11 mouse cellular contexts compared by ENCODE assay signal in the genomic region with DNA sequence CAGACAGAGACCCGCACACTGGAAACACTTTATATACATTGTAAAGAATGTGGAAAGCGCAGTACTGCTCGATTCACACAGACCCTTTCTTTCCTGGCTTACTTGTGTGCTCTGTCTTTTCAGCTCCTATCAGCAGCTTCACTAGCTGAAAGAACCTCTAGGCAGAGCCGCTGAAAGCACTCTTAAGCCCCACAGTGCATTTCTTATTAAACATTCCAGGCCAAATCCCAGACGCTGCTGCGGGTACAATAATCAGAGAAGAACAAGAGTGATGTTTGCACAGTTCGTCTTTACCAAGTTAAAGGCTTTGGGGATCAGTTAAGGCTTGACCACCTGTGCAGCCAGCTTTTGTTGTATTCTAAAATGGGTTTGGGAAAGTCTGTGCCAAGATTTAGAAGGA. TPM values are rescaled to one million over a fixed set of nuclear protein-coding genes. Genes with fewer than 3 reads are reported as not detected.
DNase-seq lines count a peak whose midpoint lies in the region; ATAC-seq and TF ChIP-seq lines count a peak whose summit lies in the region.
"Had no signal": no experiment of that assay in that cellular context is flagged by ENCODE, and none has a peak within 500 bp of the region (broad histone marks: within the 10 kb centered on the region; RNA-seq: fewer than 3 reads in every experiment).

No protein-coding gene starts in this region.

- H3K27ac ChIP-seq in intestine, embryonic 14.5 days (ENCODE audit: low read depth) = peak overlapping the region; percentile 65
- H3K27ac ChIP-seq in intestine, postnatal 0 days (ENCODE audit: low read depth, low read length) = no peak overlapping the region
- peak overlapping the region; percentile 81 for H3K27ac ChIP-seq in forebrain, embryonic 11.5 days (ENCODE audit: low read depth, low read length)
- H3K27ac ChIP-seq in hindbrain, postnatal 0 days = peak overlapping the region; percentile 37
- peak overlapping the region; percentile 23; the same call in 1 of the 2 replicates for H3K27ac ChIP-seq in neural tube, embryonic 14.5 days (ENCODE audit: low read depth, low read length)
- no peak overlapping the region for H3K27ac ChIP-seq in cerebellum, adult 2 months (ENCODE audit: insufficient read depth, low read length)

- 20% methylated on average over 7 of the region's 7 CpGs for WGBS in intestine, embryonic 14.5 days
- WGBS in intestine, postnatal 0 days = 34% methylated on average over 7 of the region's 7 CpGs
- WGBS in forebrain, embryonic 11.5 days = 15% methylated on average over 7 of the region's 7 CpGs
- WGBS in hindbrain, postnatal 0 days = 20% methylated on average over 7 of the region's 7 CpGs
- WGBS in neural tube, embryonic 14.5 days = 17% methylated on average over 7 of the region's 7 CpGs
- 50% methylated on average over 7 of the region's 7 CpGs for WGBS in cerebellum, adult 2 months

- no peak for TF ChIP-seq POLR2A in cerebellum, adult 2 months (IDR thresholded peaks at IDR 0.05; ENCODE audit: borderline replicate concordance, insufficient read depth, low read length)

- peaks cover 5% of the 10 kb centered on the region; the same call in 1 of the 2 replicates for H3K4me1 ChIP-seq in intestine, embryonic 14.5 days (replicated peaks; ENCODE audit: control insufficient read depth, insufficient read depth, low read length)
- H3K4me1 ChIP-seq in intestine, postnatal 0 days (replicated peaks; ENCODE audit: control insufficient read depth, insufficient read depth, low read length) = no peaks in the 10 kb centered on the region
- peaks cover 10% of the 10 kb centered on the region; the same call in 1 of the 2 replicates for H3K4me1 ChIP-seq in forebrain, embryonic 11.5 days (replicated peaks; ENCODE audit: control insufficient read depth, insufficient read depth, low read length)
- no peaks in the 10 kb centered on the region for H3K4me1 ChIP-seq in hindbrain, postnatal 0 days (ENCODE audit: insufficient read depth, low read length)
- no peaks in the 10 kb centered on the region for H3K4me1 ChIP-seq in neural tube, embryonic 14.5 days (ENCODE audit: control insufficient read depth, insufficient read depth, low read length)
- H3K4me1 ChIP-seq in cerebellum, adult 2 months (ENCODE audit: control insufficient read depth, insufficient read depth, low read length) = no peaks in the 10 kb centered on the region

- ATAC-seq in intestine, embryonic 14.5 days (replicated peaks; ENCODE audit: low FRiP score, low TSS enrichment, low read depth) = no peak
- no peak for ATAC-seq in intestine, postnatal 0 days
- ATAC-seq in forebrain, embryonic 11.5 days (replicated peaks; ENCODE audit: low FRiP score) = peak; percentile 84
- ATAC-seq in hindbrain, postnatal 0 days = no peak
- ATAC-seq in neural tube, embryonic 14.5 days (ENCODE audit: low read depth) = peak; percentile 7; the same call in 1 of the 2 replicates

- H3K4me2 ChIP-seq in intestine, embryonic 14.5 days (ENCODE audit: low read length) = no peak overlapping the region
- no peak overlapping the region for H3K4me2 ChIP-seq in intestine, postnatal 0 days (replicated peaks; ENCODE audit: low read depth)
- H3K4me2 ChIP-seq in forebrain, embryonic 11.5 days (ENCODE audit: low read depth, low read length, severe bottlenecking) = no peak overlapping the region
- H3K4me2 ChIP-seq in hindbrain, postnatal 0 days (ENCODE audit: low read depth, low read length) = no peak overlapping the region
- H3K4me2 ChIP-seq in neural tube, embryonic 14.5 days (ENCODE audit: low read depth, low read length) = no peak overlapping the region

- H3K4me3 ChIP-seq in intestine, embryonic 14.5 days (ENCODE audit: low read depth, low read length) = no peak overlapping the region
- H3K4me3 ChIP-seq in intestine, postnatal 0 days (ENCODE audit: low read depth, low read length) = no peak overlapping the region
- no peak overlapping the region for H3K4me3 ChIP-seq in forebrain, embryonic 11.5 days (ENCODE audit: low read depth, low read length)
- no peak overlapping the region for H3K4me3 ChIP-seq in hindbrain, postnatal 0 days (ENCODE audit: low read length)
- no peak overlapping the region for H3K4me3 ChIP-seq in neural tube, embryonic 14.5 days (ENCODE audit: low read depth, low read length)
- H3K4me3 ChIP-seq in cerebellum, adult 2 months (replicated peaks; ENCODE audit: insufficient read depth, low read depth, low read length) = no peak overlapping the region

- TF ChIP-seq CTCF in intestine, postnatal 0 days (IDR thresholded peaks at IDR 0.05; ENCODE audit: low read depth) = no peak
- no peak for TF ChIP-seq CTCF in hindbrain, postnatal 0 days (IDR thresholded peaks at IDR 0.05; ENCODE audit: low read depth)
- TF ChIP-seq CTCF in cerebellum, adult 2 months (IDR thresholded peaks at IDR 0.05; ENCODE audit: borderline replicate concordance, insufficient read depth, low read depth, low read length) = no peak

- no peaks in the 10 kb centered on the region for H3K9me3 ChIP-seq in intestine, embryonic 14.5 days (ENCODE audit: control insufficient read depth, low read length)
- H3K9me3 ChIP-seq in intestine, postnatal 0 days (ENCODE audit: control insufficient read depth) = no peaks in the 10 kb centered on the region
- no peaks in the 10 kb centered on the region for H3K9me3 ChIP-seq in forebrain, embryonic 11.5 days (ENCODE audit: control insufficient read depth, low read length)
- H3K9me3 ChIP-seq in hindbrain, postnatal 0 days (ENCODE audit: low read length) = no peaks in the 10 kb centered on the region
- H3K9me3 ChIP-seq in neural tube, embryonic 14.5 days (ENCODE audit: control insufficient read depth, low read length) = no peaks in the 10 kb centered on the region

- DNase-seq in intestine, embryonic 14.5 days (ENCODE audit: low spot score) = no peak
- DNase-seq in forebrain, embryonic 11.5 days (ENCODE audit: low spot score) = no peak
- peak; percentile 29 for DNase-seq in hindbrain, postnatal 0 days (ENCODE audit: low spot score)
- DNase-seq in c-Kit-positive CD71-positive TER-119-positive erythroid progenitor cells, embryonic 14.5 days (ENCODE audit: low spot score) = no peak
- no peak for DNase-seq in spleen, postnatal 10 days (ENCODE audit: low spot score in 2 of 2)
- no peak for DNase-seq in cerebellum, adult 2 months
- DNase-seq: cerebellum, adult 18-20 months; lung, postnatal 14 days; spleen, adult 18-20 months had no signal

- no peaks in the 10 kb centered on the region for H3K27me3 ChIP-seq in intestine, embryonic 14.5 days (replicated peaks; ENCODE audit: control insufficient read depth, insufficient read depth, low read length)
- H3K27me3 ChIP-seq in intestine, postnatal 0 days (replicated peaks; ENCODE audit: control insufficient read depth, insufficient read depth, low read length) = no peaks in the 10 kb centered on the region
- no peaks in the 10 kb centered on the region for H3K27me3 ChIP-seq in forebrain, embryonic 11.5 days (ENCODE audit: control insufficient read depth, insufficient read depth, low read length)
- no peaks in the 10 kb centered on the region for H3K27me3 ChIP-seq in hindbrain, postnatal 0 days (ENCODE audit: insufficient read depth, low read length)
- H3K27me3 ChIP-seq in neural tube, embryonic 14.5 days (ENCODE audit: control insufficient read depth, insufficient read depth, low read length) = no peaks in the 10 kb centered on the region
- no peaks in the 10 kb centered on the region for H3K27me3 ChIP-seq in cerebellum, adult 2 months (ENCODE audit: control insufficient read depth, insufficient read depth, low read length)

- H3K9ac ChIP-seq in intestine, embryonic 14.5 days (ENCODE audit: low read length) = no peak overlapping the region
- no peak overlapping the region for H3K9ac ChIP-seq in intestine, postnatal 0 days (ENCODE audit: low read depth, low read length)
- H3K9ac ChIP-seq in forebrain, embryonic 11.5 days (ENCODE audit: low read length) = peak overlapping the region; percentile 20; the same call in 1 of the 2 replicates
- H3K9ac ChIP-seq in hindbrain, postnatal 0 days (replicated peaks; ENCODE audit: low read length) = no peak overlapping the region
- no peak overlapping the region for H3K9ac ChIP-seq in neural tube, embryonic 14.5 days (replicated peaks; ENCODE audit: low read depth, low read length)

- H3K36me3 ChIP-seq in intestine, embryonic 14.5 days (ENCODE audit: control insufficient read depth, insufficient read depth, low read length) = no peaks in the 10 kb centered on the region
- H3K36me3 ChIP-seq in intestine, postnatal 0 days (ENCODE audit: control insufficient read depth, insufficient read depth) = no peaks in the 10 kb centered on the region
- no peaks in the 10 kb centered on the region for H3K36me3 ChIP-seq in forebrain, embryonic 11.5 days (ENCODE audit: control insufficient read depth, insufficient read depth, low read length)
- H3K36me3 ChIP-seq in hindbrain, postnatal 0 days (ENCODE audit: insufficient read depth, low read length) = no peaks in the 10 kb centered on the region
- H3K36me3 ChIP-seq in neural tube, embryonic 14.5 days (ENCODE audit: control insufficient read depth, insufficient read depth, low read length) = no peaks in the 10 kb centered on the region

RNA-seq across cellular contexts. Expression of gene Pmpcb, which starts 12.1 kb away (rescaled TPM):
- polyA plus RNA-seq in intestine, embryonic 14.5 days (2014; fragmentation: Nextera tagmentation; extraction: Ambion mirVana) = 78.4 and 84.1 TPM in 2 replicates
- polyA plus RNA-seq in intestine, postnatal 0 days (2015; fragmentation: Nextera tagmentation; extraction: Ambion mirVana) = 68.9 and 70.0 TPM in 2 replicates
- polyA plus RNA-seq in forebrain, embryonic 11.5 days (2014; fragmentation: Nextera tagmentation; extraction: Ambion mirVana) = 98.6 and 99.3 TPM in 2 replicates
- 58.9 and 128 TPM in 2 replicates for total RNA-seq in hindbrain, postnatal 0 days (2014; rRNA removed)
- polyA plus RNA-seq in hindbrain, postnatal 0 days (2015; fragmentation: Nextera tagmentation; extraction: Ambion mirVana) = 64.9 and 65.2 TPM in 2 replicates
- polyA plus RNA-seq in neural tube, embryonic 14.5 days (2014; fragmentation: Nextera tagmentation; extraction: Ambion mirVana) = 76.5 and 82.1 TPM in 2 replicates
- polyA plus RNA-seq in cerebellum, adult 2 months (2012; rRNA removed) = 76.7 and 81.8 TPM in 2 replicates

RNA-seq across cellular contexts. Expression of gene Napepld, which starts 23.7 kb away (rescaled TPM):
- 4.2 and 5.1 TPM in 2 replicates for polyA plus RNA-seq in intestine, embryonic 14.5 days (2014; fragmentation: Nextera tagmentation; extraction: Ambion mirVana)
- 2.1 and 2.3 TPM in 2 replicates for polyA plus RNA-seq in intestine, postnatal 0 days (2015; fragmentation: Nextera tagmentation; extraction: Ambion mirVana)
- 17.9 and 20.3 TPM in 2 replicates for polyA plus RNA-seq in forebrain, embryonic 11.5 days (2014; fragmentation: Nextera tagmentation; extraction: Ambion mirVana)
- 3.9 and 4.2 TPM in 2 replicates for total RNA-seq in hindbrain, postnatal 0 days (2014; rRNA removed)
- polyA plus RNA-seq in hindbrain, postnatal 0 days (2015; fragmentation: Nextera tagmentation; extraction: Ambion mirVana) = 1.4 and 1.5 TPM in 2 replicates
- 3.1 and 3.2 TPM in 2 replicates for polyA plus RNA-seq in neural tube, embryonic 14.5 days (2014; fragmentation: Nextera tagmentation; extraction: Ambion mirVana)
- 7.4 and 7.7 TPM in 2 replicates for polyA plus RNA-seq in cerebellum, adult 2 months (2012; rRNA removed)

Comparison
In these comparisons a context has a peak if more than half of its experiments do, and no peak if none do; other contexts are left out.
1. H3K27ac ChIP-seq: peak in intestine, embryonic 14.5 days (single experiment), forebrain, embryonic 11.5 days (single experiment), hindbrain, postnatal 0 days (single experiment) and neural tube, embryonic 14.5 days (single experiment); none in intestine, postnatal 0 days (single experiment) and cerebellum, adult 2 months (single experiment).
2. ATAC-seq: peak in forebrain, embryonic 11.5 days (single experiment) and neural tube, embryonic 14.5 days (single experiment); none in intestine, embryonic 14.5 days (single experiment), intestine, postnatal 0 days (single experiment) and hindbrain, postnatal 0 days (single experiment).